Mouse (Mus musculus) midbrain, embryonic 16.5 days (tissue): ENCODE measurements around the gene BC005561. TPM values are rescaled to one million over a fixed set of nuclear protein-coding genes. Genes with fewer than 3 reads are reported as not detected.

Source experiments
- ATAC-seq: fragments of 200-750 bp; cut with Nextera tagmentation; 2 replicates; pipeline ENCODE4 v1.8.0; 2017; ENCODE audit warnings: moderate TSS enrichment
- H3K27ac ChIP-seq: fragments of 300-500 bp; sonication (generic); 2 replicates; pipeline ENCODE4 v1.5.1; 2014; ENCODE audit warnings: mild to moderate bottlenecking, low read length, mixed read lengths
- H3K27me3 ChIP-seq: fragments of 300-500 bp; sonication (generic); 2 replicates; pipeline ENCODE4 v1.6.1; 2014; ENCODE audit warnings: low read depth, low read length, mixed read lengths; ENCODE audit not compliant: control insufficient read depth, insufficient read depth
- H3K36me3 ChIP-seq: fragments of 300-500 bp; sonication (generic); 2 replicates; pipeline ENCODE4 v1.6.1; 2014; ENCODE audit warnings: mild to moderate bottlenecking, low read length, moderate library complexity, mixed read lengths; ENCODE audit not compliant: control insufficient read depth, insufficient read depth
- H3K4me1 ChIP-seq: fragments of 300-500 bp; sonication (generic); 2 replicates; pipeline ENCODE4 v1.6.1; 2014; ENCODE audit warnings: mild to moderate bottlenecking, low read length, mixed read lengths; ENCODE audit not compliant: control insufficient read depth, insufficient read depth
- H3K4me2 ChIP-seq: fragments of 300-500 bp; sonication (generic); 2 replicates; pipeline ENCODE4 v1.6.1; 2014; ENCODE audit warnings: mild to moderate bottlenecking, low read length, mixed read lengths
- H3K4me3 ChIP-seq: fragments of 300-500 bp; sonication (generic); 2 replicates; pipeline ENCODE4 v1.5.1; 2014; ENCODE audit warnings: low read depth, mild to moderate bottlenecking, low read length, moderate library complexity, mixed read lengths
- H3K9ac ChIP-seq: fragments of 300-500 bp; sonication (generic); 2 replicates; pipeline ENCODE4 v1.6.1; 2014; ENCODE audit warnings: low read depth, low read length, mixed read lengths
- H3K9me3 ChIP-seq: fragments of 300-500 bp; sonication (generic); replicated peaks from 2 replicates; pipeline ENCODE4 v1.6.1; 2014; ENCODE audit warnings: mild to moderate bottlenecking, low read length, mixed read lengths; ENCODE audit not compliant: control insufficient read depth, poor library complexity, severe bottlenecking
- WGBS: fragments of 180-500 bp; shearing (Covaris S2); extraction: QIAGEN DNeasy Blood & Tissue Kit; methylation state at CpG from one replicate; pipeline ENCODE4 v1.1.7; 2014; 5-methylcytosine and 5-hydroxymethylcytosine counted together
- polyA plus RNA-seq: library from polyadenylated mRNA; unstranded; fragments of >200 nt; fragmentation: Nextera tagmentation; extraction: Ambion mirVana; gene quantifications from 2 replicates; pipeline ENCODE4 v1.2.1, GENCODE M21; 2015

BC005561 gene
- polyA plus RNA-seq, 1 experiment from 2014 or later, result 10.4 TPM

- no peak for ATAC-seq
- Histone ChIP-seq H3K36me3 (peaks cover 25% of the 10 kb centered on the region), H3K4me3 (no peak overlapping the region), H3K27ac (no peak overlapping the region), H3K9ac (no peak overlapping the region), H3K9me3 (no peaks in the 10 kb centered on the region; the same call in 1 of the 2 replicates), H3K27me3 (no peaks in the 10 kb centered on the region), H3K4me2 (no peak overlapping the region), H3K4me1 (no peaks in the 10 kb centered on the region)
- WGBS, result 90% methylated on average over 5 of the region's 5 CpGs
Observed at GRCm38 (mm10) chr5:104468586-104468985, 39.6 kb upstream of the BC005561 start.

DNA sequence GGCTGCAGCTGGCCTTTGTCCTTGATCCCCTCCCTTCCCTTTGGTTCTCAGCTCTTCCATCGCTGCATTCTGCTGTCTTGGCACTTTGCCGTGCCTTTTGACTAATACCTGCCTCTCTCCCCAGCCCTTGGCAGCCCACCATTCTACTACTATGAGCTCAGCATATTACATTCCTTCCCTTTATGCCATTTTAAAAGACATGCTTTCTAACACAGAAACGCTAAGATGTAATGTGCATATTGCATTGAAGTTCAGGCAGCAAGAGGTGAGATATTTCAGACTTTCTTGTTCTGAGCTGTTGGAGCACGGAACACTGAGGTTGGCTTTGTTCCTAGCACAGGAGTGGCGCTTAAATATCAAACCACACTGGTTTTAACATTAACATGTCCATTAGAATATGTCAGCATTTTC is 37.2 kb upstream of the BC005561 start:
- Histone ChIP-seq H3K27me3 (no peaks in the 10 kb centered on the region), H3K4me3 (no peak overlapping the region), H3K27ac (no peak overlapping the region), H3K4me2 (no peak overlapping the region), H3K4me1 (no peaks in the 10 kb centered on the region), H3K9me3 (no peaks in the 10 kb centered on the region), H3K9ac (no peak overlapping the region), H3K36me3 (peaks cover 15% of the 10 kb centered on the region)
- ATAC-seq, result no peak
- 86% methylated on average over 5 of the region's 5 CpGs for WGBS

- Histone ChIP-seq H3K27ac (no peak overlapping the region), H3K4me2 (no peak overlapping the region), H3K9ac (no peak overlapping the region), H3K4me3 (no peak overlapping the region), H3K4me1 (no peaks in the 10 kb centered on the region), H3K9me3 (no peaks in the 10 kb centered on the region), H3K27me3 (no peaks in the 10 kb centered on the region), H3K36me3 (peaks cover 22% of the 10 kb centered on the region)
- no peak for ATAC-seq
- 97% methylated on average over 8 of the region's 8 CpGs for WGBS
Observed at GRCm38 (mm10) chr5:104472371-104472770, 35.8 kb upstream of the BC005561 start.

- Histone ChIP-seq H3K36me3 (peaks cover 40% of the 10 kb centered on the region), H3K9ac (no peak overlapping the region), H3K9me3 (no peaks in the 10 kb centered on the region), H3K27ac (no peak overlapping the region), H3K27me3 (no peaks in the 10 kb centered on the region), H3K4me3 (no peak overlapping the region), H3K4me1 (no peaks in the 10 kb centered on the region), H3K4me2 (no peak overlapping the region)
- no peak for ATAC-seq
- 97% methylated on average over 7 of the region's 7 CpGs for WGBS
Observed at GRCm38 (mm10) chr5:104480367-104480766, 27.8 kb upstream of the BC005561 start.

DNA sequence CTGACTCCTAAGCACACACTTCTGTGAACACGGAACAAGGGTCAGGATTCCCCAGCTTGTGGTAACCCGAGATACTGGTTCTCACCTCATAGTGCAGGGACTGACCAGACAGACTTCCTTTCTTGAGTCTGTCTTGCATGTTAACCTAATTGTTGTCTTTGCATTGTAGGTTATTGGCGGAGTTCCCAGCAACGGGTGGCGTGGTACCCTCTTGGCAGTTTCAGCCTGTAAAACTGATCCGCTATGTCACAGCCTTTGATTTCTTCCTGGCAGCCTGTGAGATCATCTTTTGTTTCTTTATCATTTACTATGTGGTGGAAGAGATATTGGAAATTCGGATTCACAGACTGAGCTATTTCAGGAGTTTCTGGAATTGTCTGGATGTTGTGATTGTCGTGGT is 25.3 kb upstream of the BC005561 start:
- no peaks in the 10 kb centered on the region for H3K27me3 ChIP-seq
- H3K4me2 ChIP-seq, result no peak overlapping the region
- no peak for ATAC-seq
- no peak overlapping the region for H3K9ac ChIP-seq
- H3K27ac ChIP-seq, result no peak overlapping the region
- no peaks in the 10 kb centered on the region for H3K9me3 ChIP-seq
- H3K4me1 ChIP-seq, result no peaks in the 10 kb centered on the region
- peaks cover 34% of the 10 kb centered on the region for H3K36me3 ChIP-seq
- no peak overlapping the region for H3K4me3 ChIP-seq
- 67% methylated on average over 8 of the region's 8 CpGs for WGBS

DNA sequence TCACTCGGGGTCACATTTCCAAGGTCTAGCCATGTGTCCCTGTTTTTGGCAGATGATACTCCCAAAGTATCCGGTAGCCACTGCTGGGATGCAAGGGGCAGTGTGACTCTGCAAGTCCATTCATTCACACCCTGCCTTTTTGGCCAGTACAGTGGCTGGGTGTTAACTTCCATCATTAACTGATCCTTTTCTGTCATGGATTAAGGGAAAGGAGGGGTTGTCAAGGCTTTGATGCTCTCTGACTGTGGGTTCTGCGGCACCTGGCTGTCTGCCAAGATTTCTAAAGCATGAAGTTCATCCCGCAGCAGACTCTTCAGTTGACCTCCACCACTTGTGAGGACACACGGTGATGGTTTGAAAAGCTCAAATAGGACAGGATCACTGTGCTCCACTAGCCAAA is 16.6 kb upstream of the BC005561 start:
- no peak overlapping the region for H3K4me2 ChIP-seq
- 60% methylated on average over 5 of the region's 5 CpGs for WGBS
- ATAC-seq, result no peak
- H3K27me3 ChIP-seq, result no peaks in the 10 kb centered on the region
- H3K9ac ChIP-seq, result no peak overlapping the region
- H3K4me3 ChIP-seq, result no peak overlapping the region
- no peaks in the 10 kb centered on the region for H3K4me1 ChIP-seq
- H3K9me3 ChIP-seq, result no peaks in the 10 kb centered on the region
- H3K36me3 ChIP-seq, result peaks cover 31% of the 10 kb centered on the region
- no peak overlapping the region for H3K27ac ChIP-seq

DNA sequence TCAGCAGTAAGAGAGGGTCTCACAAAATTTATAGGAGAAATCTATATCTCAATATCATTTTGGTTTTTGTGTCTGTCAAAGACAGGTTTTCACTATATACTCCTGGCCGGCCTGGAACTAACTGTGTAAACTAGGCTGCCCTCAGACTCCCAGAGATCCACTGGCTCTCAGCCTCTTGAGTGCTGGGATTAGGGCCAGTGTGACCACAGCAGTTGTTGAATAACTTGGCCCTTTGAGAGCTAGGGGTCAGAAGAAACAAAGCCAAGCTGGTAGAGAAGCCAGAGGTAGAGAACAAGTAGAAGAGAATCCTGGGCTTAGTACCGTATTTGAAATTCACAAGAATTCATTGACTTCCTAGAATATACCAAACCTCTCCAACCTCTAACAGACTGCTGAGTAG is 3.3 kb upstream of the BC005561 start:
- H3K9me3 ChIP-seq, result no peaks in the 10 kb centered on the region
- H3K4me1 ChIP-seq, result peaks cover 13% of the 10 kb centered on the region
- no peak overlapping the region for H3K4me2 ChIP-seq
- H3K4me3 ChIP-seq, result no peak overlapping the region
- 88% methylated on average over 2 of the region's 2 CpGs for WGBS
- peaks cover 15% of the 10 kb centered on the region for H3K36me3 ChIP-seq
- H3K27ac ChIP-seq, result no peak overlapping the region
- ATAC-seq, result no peak
- H3K9ac ChIP-seq, result no peak overlapping the region
- H3K27me3 ChIP-seq, result no peaks in the 10 kb centered on the region

- Histone ChIP-seq H3K27me3 (no peaks in the 10 kb centered on the region), H3K36me3 (peaks cover 8% of the 10 kb centered on the region; the same call in 1 of the 2 replicates), H3K4me2 (peak overlapping the region; percentile 79), H3K9me3 (no peaks in the 10 kb centered on the region), H3K4me3 (peak overlapping the region; percentile 90), H3K27ac (peak overlapping the region; percentile 32; the same call in 1 of the 2 replicates), H3K4me1 (peaks cover 17% of the 10 kb centered on the region), H3K9ac (no peak overlapping the region)
- no peak for ATAC-seq
- whole genome bisulfite sequencing, result 0% methylated on average over 2 of the region's 2 CpGs
Observed at GRCm38 (mm10) chr5:104507829-104508194, 340 bp upstream of the BC005561 start.

GRCm38 (mm10) chr5:104511211-104511610 is 3.1 kb downstream of the BC005561 start:
- 96% methylated on average over 3 of the region's 3 CpGs for WGBS
- peaks cover 15% of the 10 kb centered on the region for H3K36me3 ChIP-seq

More at GRCm38 (mm10) chr5:104511211-104511610, 3.1 kb downstream of the BC005561 start:
- Histone ChIP-seq H3K27ac (no peak overlapping the region), H3K4me2 (no peak overlapping the region), H3K27me3 (no peaks in the 10 kb centered on the region), H3K4me1 (peaks cover 17% of the 10 kb centered on the region), H3K9me3 (peaks cover 7% of the 10 kb centered on the region), H3K4me3 (no peak overlapping the region), H3K9ac (no peak overlapping the region)
- no peak for ATAC-seq
